Mouse (Mus musculus) left cerebral cortex, adult 2 months (tissue): ENCODE results near the gene Fndc9. TPM values are rescaled to one million over a fixed set of nuclear protein-coding genes. Genes with fewer than 3 reads are reported as not detected.

Source experiments
- DNase-seq, 2 experiments: peaks; one replicate each; pipeline ENCODE4 v3.0.0; 2021 to 2022; ENCODE audit warnings: low spot score in 2 of 2, mixed read lengths in 1 of 2; ENCODE audit errors: extremely low spot score in 1 of 2
- H3K27ac ChIP-seq: fragments of 200-600 bp; 2 replicates; pipeline ENCODE4 v1.8.1; 2022
- H3K4me3 ChIP-seq: fragments of 200-600 bp; 2 replicates; pipeline ENCODE4 v1.8.1; 2022
- CTCF ChIP-seq: fragments of 200-600 bp; IDR thresholded peaks from 2 replicates; pipeline ENCODE4 v1.8.1; 2022; ENCODE audit warnings: antibody characterized with exemption, mild to moderate bottlenecking, moderate library complexity
- intact Hi-C: fragments of 180-260 bp; cut with DNase I; formaldehyde crosslinking; loops from one replicate; pipeline ENCODE4 v1.15.1; 2025
- total RNA-seq, 2 experiments: library from RNA; stranded (reverse); gene quantifications; 2 replicates each; pipeline ENCODE4 v1.2.3; 2021

The Fndc9 gene
- total RNA-seq, 2 experiments from 2014 or later = 4.9 to 5.2 TPM

GRCm38 (mm10) chr11:46236976-46237375, 1.6 kb downstream of the Fndc9 start:
- peak; percentile 70 for TF ChIP-seq CTCF
- Histone ChIP-seq H3K4me3 (no peak overlapping the region), H3K27ac (peak overlapping the region; percentile 76; the same call in 1 of the 2 replicates)
- intact Hi-C loops = no loop called here
- peak; percentile 75 to 80 for DNase-seq

DNA sequence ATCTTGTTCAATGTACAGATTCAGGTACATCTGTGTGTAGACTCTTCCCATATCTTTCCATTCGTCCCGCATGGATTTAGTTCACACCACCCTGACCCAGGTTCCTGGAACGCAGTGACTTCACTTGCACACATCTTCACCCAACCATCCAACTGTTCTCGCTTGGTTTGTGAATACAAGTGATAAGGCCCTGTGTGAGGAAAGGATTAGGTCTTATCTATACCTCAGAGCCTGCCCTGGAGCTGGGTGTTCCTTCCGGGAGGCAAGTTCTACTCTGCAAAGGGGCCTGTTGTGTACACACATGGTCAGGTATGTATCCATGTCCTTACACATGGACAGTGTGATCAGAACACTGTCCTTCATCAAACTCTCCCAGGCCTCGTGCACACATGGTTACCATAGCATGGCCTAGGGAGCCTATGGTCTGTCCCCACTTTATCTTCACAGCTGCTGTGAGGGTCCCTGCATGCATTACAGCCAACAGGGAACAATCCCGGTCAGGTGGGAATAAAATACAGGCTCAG, 5.9 kb downstream of the Fndc9 start:
- no peak for DNase-seq
- no peak overlapping the region for H3K4me3 ChIP-seq
- no peak overlapping the region for H3K27ac ChIP-seq
- TF ChIP-seq CTCF = no peak
- intact Hi-C loops = no loop called here

GRCm38 (mm10) chr11:46241985-46242384, 6.7 kb downstream of the Fndc9 start:
- DNase-seq = no peak
- H3K27ac ChIP-seq = no peak overlapping the region
- TF ChIP-seq CTCF = no peak
- intact Hi-C loops = no loop called here
- no peak overlapping the region for H3K4me3 ChIP-seq

DNA sequence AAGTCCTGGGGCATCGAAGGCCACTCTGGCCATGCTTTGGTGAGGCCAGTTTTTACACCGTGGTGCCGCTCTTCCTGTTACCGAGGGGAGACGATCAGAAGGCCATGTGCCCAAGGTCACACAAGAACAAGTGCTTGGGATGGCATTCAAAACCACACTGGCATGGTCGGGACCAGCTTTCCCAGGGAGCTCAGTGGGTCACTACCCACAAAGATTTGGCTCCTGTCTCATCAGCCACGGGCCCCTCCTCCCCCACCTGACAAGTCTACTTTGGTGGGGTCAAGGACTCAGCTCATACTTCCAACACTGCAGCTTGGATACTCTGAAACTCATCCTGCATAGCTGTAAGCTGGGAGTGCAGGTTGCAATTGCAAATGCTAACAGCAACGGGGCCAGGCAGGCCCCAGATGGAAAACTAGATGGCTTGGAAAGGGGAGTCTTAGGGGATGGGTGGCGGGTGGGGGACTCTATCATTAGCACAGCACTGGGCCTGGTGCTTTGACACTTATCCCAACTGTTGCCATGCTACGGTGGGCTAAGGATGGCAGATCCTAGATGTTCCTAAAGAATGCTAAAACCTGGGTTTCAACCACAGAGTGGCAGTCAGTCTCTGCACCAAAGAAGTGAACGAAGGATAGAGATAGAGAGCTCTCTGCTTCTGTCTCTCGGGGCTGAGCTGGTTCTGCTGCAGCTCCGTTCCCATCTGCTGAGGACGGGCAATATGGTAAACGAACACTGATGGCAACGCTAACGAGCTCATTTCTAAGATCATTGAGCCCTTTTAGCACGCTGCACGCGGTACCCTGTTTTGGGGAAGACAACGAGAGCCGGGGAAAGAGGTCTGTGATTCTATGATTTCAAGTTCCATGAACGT, 9.6 kb downstream of the Fndc9 start:
- no peak for DNase-seq
- intact Hi-C loops = no loop called here
- no peak for TF ChIP-seq CTCF
- H3K27ac ChIP-seq = peak overlapping the region; percentile 30
- H3K4me3 ChIP-seq = no peak overlapping the region

DNA sequence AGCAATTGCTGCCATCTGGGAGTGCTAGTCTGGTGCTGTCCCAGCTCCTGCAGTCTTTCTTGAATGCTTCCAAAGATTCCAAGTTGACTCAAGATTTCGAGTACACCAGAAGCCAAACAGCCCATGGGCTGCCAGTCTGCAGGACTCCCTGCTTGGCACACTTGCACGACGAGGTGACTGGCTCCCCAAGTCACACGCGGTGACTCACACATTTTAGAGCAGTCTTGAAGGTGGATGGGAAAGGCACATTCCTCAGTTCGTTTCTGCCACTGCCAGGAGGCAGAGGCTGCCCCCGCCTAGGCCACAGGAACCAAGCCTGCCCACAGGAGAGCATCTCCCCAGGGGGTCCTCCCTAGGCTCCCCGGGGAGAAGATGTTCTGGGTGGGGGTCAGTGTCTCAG, 10.6 kb downstream of the Fndc9 start:
- no peak for TF ChIP-seq CTCF
- DNase-seq = peak in 1 of 2 experiments; percentile 50
- Histone ChIP-seq H3K27ac (no peak overlapping the region), H3K4me3 (no peak overlapping the region)
- intact Hi-C loops = no loop called here

DNA sequence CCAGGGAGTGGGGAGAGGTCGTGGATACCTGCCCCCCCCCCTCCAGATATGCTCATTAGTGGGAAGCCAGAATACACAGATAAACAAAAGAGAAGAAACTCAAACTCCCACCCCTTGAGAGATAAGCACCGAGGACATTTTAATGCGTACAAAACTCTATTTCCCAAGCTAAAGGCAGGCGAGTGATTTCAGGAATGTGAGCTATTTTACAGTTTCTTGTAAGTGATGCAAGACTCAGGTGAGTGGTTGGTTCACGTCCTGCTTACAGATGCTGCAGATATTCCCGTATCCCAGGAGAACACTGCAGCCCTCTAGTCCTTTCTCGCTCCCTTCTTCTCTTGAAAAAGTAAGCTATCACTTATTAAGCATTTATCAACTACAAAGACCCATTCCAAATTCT, 11.1 kb downstream of the Fndc9 start:
- no peak for TF ChIP-seq CTCF
- Histone ChIP-seq H3K27ac (no peak overlapping the region), H3K4me3 (no peak overlapping the region)
- intact Hi-C loops = no loop called here
- DNase-seq = no peak

- no peak for TF ChIP-seq CTCF
- H3K4me3 ChIP-seq = no peak overlapping the region
- DNase-seq = no peak
- intact Hi-C loops = no loop called here
- H3K27ac ChIP-seq = no peak overlapping the region
These were observed 13.0 kb downstream of the Fndc9 start for GRCm38 (mm10) chr11:46248352-46248751.

DNA sequence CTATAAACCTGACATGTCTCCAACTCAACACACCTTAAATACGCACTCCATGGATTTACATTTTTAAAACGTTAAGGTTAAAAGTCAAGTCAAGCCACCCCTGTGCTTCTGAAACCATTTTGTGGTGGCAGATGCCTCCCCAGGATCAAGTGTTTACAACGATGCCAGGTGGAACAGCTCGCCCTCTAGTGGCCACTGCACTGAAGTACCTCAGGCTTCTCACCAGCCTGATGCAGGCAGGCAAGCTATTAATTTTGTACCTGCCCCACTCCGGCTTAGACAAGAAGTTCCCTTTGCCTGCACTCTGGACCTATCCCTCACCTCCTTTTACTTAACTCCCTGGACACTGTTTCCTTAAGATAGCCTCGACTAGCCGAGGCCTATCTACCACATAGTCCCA, 16.7 kb downstream of the Fndc9 start:
- peak; percentile 72 for DNase-seq
- peak; percentile 99 for TF ChIP-seq CTCF
- Histone ChIP-seq H3K4me3 (no peak overlapping the region), H3K27ac (no peak overlapping the region)
- intact Hi-C loops = no loop called here

DNA sequence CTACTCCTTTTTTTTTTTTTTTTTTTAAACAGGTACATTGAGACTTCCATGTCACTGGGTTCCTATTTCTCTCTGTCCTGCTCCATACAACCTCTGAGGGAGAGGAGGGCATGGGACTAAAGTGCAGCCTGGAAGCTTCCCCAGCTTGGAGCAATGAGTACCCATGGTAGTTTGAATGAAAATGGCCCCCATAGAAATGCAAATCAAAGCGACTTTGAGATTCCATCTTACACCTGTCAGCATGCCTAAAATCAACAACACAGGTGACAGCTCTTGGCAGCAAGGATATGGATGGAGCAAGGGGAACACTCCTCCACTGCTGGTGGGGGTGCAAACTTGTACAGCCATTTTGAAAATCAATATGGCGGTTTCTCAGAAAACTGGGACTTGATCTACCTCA, 20.0 kb downstream of the Fndc9 start:
- no peak overlapping the region for H3K4me3 ChIP-seq

GRCm38 (mm10) chr11:46258207-46258606, 22.9 kb downstream of the Fndc9 start:
- peak; percentile 53 for TF ChIP-seq CTCF
- intact Hi-C loops = no loop called here
- no peak for DNase-seq
- no peak overlapping the region for H3K4me3 ChIP-seq
- H3K27ac ChIP-seq = no peak overlapping the region

More for the DNA sequence above, 20.0 kb downstream of the Fndc9 start:
- no peak overlapping the region for H3K27ac ChIP-seq
- no peak for TF ChIP-seq CTCF
- no peak for DNase-seq
- intact Hi-C loops = no loop called here

- H3K4me3 ChIP-seq = no peak overlapping the region
- no peak for TF ChIP-seq CTCF
- intact Hi-C loops = no loop called here
- no peak for DNase-seq
- no peak overlapping the region for H3K27ac ChIP-seq
These were observed 23.4 kb downstream of the Fndc9 start for GRCm38 (mm10) chr11:46258749-46259148.

- Histone ChIP-seq H3K4me3 (no peak overlapping the region), H3K27ac (no peak overlapping the region)
- intact Hi-C loops = loop anchor here (10.0 kb wide), 1 partner anchor 372 kb away; no protein-coding TSS in a partner anchor
- no peak for DNase-seq
- TF ChIP-seq CTCF = no peak
These were observed 27.5 kb downstream of the Fndc9 start for GRCm38 (mm10) chr11:46262854-46263253.
